Mouse (Mus musculus) limb, embryonic 15.5 days (tissue): ENCODE measurements around the gene Itpkb. TPM values are rescaled to one million over a fixed set of nuclear protein-coding genes. Genes with fewer than 3 reads are reported as not detected.

ENCODE experiments used
- ATAC-seq: fragments of 200-750 bp; cut with Nextera tagmentation; 2 replicates; pipeline ENCODE4 v1.8.0; 2017; ENCODE audit warnings: low read depth, moderate TSS enrichment; ENCODE audit not compliant: insufficient number of reproducible peaks, low FRiP score, low TSS enrichment
- H3K27ac ChIP-seq: fragments of 300-500 bp; sonication (generic); 2 replicates; pipeline ENCODE4 v1.5.1; 2015; ENCODE audit warnings: moderate library complexity, mild to moderate bottlenecking, inconsistent platforms
- H3K27me3 ChIP-seq: fragments of 300-500 bp; sonication (generic); 2 replicates; pipeline ENCODE4 v1.6.1; 2015; ENCODE audit warnings: inconsistent platforms
- H3K36me3 ChIP-seq: fragments of 300-500 bp; sonication (generic); 2 replicates; pipeline ENCODE4 v1.6.1; 2015; ENCODE audit warnings: inconsistent platforms
- H3K4me1 ChIP-seq: fragments of 300-500 bp; sonication (generic); 2 replicates; pipeline ENCODE4 v1.6.1; 2015; ENCODE audit warnings: inconsistent platforms
- H3K4me2 ChIP-seq: fragments of 300-500 bp; sonication (generic); 2 replicates; pipeline ENCODE4 v1.6.1; 2015; ENCODE audit warnings: mild to moderate bottlenecking, inconsistent platforms
- H3K4me3 ChIP-seq: fragments of 300-500 bp; sonication (generic); 2 replicates; pipeline ENCODE4 v1.5.1; 2015; ENCODE audit warnings: mild to moderate bottlenecking, inconsistent platforms
- H3K9ac ChIP-seq: fragments of 300-500 bp; sonication (generic); 2 replicates; pipeline ENCODE4 v1.6.1; 2015; ENCODE audit warnings: inconsistent platforms
- H3K9me3 ChIP-seq: fragments of 300-500 bp; sonication (generic); 2 replicates; pipeline ENCODE4 v1.6.1; 2016; ENCODE audit warnings: inconsistent platforms
- WGBS: fragments of 180-500 bp; shearing (Covaris S2); methylation state at CpG from one replicate; pipeline ENCODE4 v1.1.7; 2015; 5-methylcytosine and 5-hydroxymethylcytosine counted together
- polyA plus RNA-seq: library from polyadenylated mRNA; unstranded; fragments of >200 nt; fragmentation: Nextera tagmentation; extraction: Ambion mirVana; gene quantifications from 2 replicates; pipeline ENCODE4 v1.2.1, GENCODE M21; 2015

Itpkb gene
- polyA plus RNA-seq, result 12.7 and 15.1 TPM in 2 replicates

DNA sequence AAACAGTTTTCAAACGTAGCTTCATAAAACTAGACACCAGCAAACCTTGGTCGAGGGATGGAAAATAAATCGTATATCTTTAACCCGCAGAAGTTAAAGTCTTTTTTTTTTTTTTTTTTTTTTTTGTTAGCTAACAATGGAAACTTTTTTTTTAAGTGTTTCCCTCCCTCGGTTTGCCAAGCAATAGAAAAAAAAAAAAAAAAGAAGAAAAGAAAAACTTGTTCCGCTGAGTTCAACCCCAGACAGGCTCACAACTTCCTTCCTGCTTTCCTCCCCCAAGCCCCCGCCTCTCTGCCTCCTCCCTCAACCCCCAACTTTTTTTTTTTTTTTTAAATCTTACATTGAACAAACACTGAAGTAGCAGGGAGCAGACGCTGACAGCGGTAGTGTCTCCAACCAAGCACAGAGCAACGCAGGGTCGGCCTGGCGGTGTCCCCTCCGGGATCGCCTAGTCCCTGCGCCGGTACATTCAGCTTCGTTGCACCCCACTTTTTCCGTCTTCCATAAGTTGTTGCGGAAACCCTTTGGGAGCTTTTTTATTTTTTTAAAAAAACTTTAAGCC, at the start of gene Itpkb:
Itpkb (plus strand) TSS at position 341 of the 562 bp plus-strand sequence.
- Histone ChIP-seq H3K9me3 (no peaks in the 10 kb centered on the region), H3K36me3 (peaks cover 13% of the 10 kb centered on the region), H3K9ac (peak within 1 kb of the TSS; percentile 79), H3K4me1 (peaks cover 59% of the 10 kb centered on the region), H3K27me3 (no peaks in the 10 kb centered on the region), H3K4me2 (peak within 1 kb of the TSS; percentile 76), H3K4me3 (peak within 1 kb of the TSS; percentile 76), H3K27ac (peak within 1 kb of the TSS; percentile 94)
- peak; percentile 59; the same call in 1 of the 2 replicates for ATAC-seq
- WGBS, result under 1% methylated on average over 19 of the region's 19 CpGs

DNA sequence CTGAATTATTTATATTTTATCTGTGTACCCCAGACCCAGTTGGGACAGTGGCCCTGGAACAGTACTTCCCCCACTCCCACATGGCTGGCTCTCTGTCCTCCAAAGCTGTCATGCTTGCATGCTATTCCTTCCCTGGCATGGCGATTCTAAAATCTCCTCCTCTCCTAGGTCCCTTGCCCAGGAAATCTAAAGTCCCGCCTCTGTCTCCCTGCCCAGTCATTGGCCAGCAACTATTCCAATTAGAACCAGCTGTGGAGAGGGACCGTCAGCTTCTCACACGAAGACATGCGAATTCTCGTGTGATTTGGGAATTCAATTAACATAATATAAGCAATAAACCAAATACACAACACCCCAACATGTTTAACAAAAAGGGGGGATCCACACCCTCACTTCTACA, 47.7 kb upstream of the Itpkb start:
- 29% methylated on average over 6 of the region's 6 CpGs for WGBS
- no peak for ATAC-seq
- Histone ChIP-seq H3K36me3 (no peaks in the 10 kb centered on the region), H3K27ac (no peak overlapping the region), H3K4me3 (no peak overlapping the region), H3K4me1 (peaks cover 44% of the 10 kb centered on the region), H3K27me3 (no peaks in the 10 kb centered on the region), H3K9ac (no peak overlapping the region), H3K4me2 (no peak overlapping the region), H3K9me3 (no peaks in the 10 kb centered on the region)

DNA sequence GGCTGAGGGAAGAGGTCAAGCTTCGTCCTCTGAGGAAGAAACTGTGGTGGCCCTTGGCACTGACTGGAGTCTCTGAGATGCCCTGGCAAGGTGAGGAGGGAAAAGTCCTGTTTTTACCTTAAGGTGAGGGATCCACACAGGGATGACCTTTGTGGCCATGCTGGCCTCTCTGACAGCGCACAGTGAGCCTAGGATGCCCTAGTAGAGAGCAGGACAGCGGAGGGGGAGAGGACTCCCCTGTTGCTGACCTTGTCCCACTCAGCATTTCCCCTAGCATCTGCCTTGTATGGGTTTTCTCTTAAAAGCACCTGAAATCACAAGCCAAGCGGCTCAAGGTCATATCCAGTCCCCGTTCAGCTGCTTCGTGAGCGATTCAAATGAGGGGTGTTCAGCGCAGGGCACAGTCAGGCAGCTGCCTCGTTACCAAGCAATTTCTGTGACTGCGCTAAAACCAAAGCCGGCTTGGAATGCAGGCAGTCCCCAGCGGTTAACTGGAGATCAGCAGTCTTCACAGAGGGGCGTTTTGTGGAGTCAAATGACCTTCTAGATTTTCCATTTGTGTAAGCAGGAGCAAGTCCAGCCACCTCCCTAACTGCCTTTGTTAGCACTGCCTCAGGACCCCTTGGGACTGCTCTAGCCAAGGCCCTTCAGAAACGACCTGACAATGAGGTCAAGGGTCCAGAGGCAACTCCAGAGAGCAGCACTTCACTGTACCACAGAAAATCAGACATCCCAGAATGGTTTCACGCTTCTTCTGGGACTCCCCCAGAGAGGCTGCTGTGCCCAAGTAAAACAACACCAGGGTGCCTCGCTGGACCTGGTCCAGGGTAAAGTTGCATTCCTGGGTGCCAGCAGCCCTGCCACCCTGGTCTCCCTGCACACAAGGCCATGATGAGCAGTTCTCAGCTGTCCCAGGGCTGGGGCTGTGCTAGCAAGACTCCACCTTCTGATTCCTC, 46.2 kb upstream of the Itpkb start:
- Histone ChIP-seq H3K4me2 (no peak overlapping the region), H3K27me3 (no peaks in the 10 kb centered on the region), H3K27ac (no peak overlapping the region), H3K36me3 (no peaks in the 10 kb centered on the region), H3K9me3 (no peaks in the 10 kb centered on the region), H3K4me3 (no peak overlapping the region), H3K4me1 (peaks cover 47% of the 10 kb centered on the region), H3K9ac (no peak overlapping the region)
- ATAC-seq, result peak; percentile 42; the same call in 1 of the 2 replicates
- 26% methylated on average over 16 of the region's 16 CpGs for WGBS

DNA sequence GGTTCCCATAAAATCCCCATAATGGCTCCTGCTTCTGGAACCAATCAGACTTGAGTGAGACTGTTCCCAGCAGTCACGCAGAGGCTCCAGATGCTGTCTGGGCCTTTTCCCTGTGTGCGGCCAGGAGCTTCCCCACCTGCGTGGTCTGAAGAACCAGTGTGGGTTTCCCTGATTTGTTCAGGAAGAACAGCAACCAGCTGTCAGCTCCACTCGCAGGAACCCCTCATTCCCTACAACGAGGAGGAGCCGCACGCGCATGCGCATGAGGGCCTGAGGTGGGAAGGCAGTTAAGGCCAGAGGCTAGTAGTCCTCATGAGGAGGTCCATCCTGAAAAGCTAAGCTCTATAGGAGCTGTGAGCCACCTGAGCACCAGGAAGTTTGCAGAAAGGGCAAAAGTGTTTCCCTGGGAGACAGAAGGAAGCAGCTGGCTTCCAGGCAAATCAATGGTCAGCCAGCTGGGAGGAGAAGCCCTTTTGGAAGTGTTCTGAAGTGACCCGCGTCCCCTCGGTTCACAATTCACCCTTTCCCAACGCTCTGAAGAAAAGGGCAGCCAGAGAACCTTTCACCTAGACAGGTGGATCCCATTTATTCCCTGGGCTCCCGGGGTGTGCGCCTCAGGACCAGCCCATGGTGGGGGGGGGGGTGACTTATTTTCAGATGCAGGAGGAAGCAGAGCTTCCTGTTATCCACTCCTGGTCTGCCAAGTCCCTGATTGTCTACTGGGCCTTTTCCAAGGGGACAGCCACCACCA, 44.0 kb upstream of the Itpkb start:
- Histone ChIP-seq H3K4me3 (0 out of 2 replicates have a peak overlapping the region, but pooled peaks have one; percentile 7), H3K27me3 (no peaks in the 10 kb centered on the region), H3K27ac (peak overlapping the region; percentile 63), H3K9ac (no peak overlapping the region), H3K36me3 (no peaks in the 10 kb centered on the region), H3K4me2 (peak overlapping the region; percentile 30), H3K9me3 (no peaks in the 10 kb centered on the region), H3K4me1 (peaks cover 42% of the 10 kb centered on the region)
- ATAC-seq, result no peak
- whole genome bisulfite sequencing, result 31% methylated on average over 15 of the region's 15 CpGs

DNA sequence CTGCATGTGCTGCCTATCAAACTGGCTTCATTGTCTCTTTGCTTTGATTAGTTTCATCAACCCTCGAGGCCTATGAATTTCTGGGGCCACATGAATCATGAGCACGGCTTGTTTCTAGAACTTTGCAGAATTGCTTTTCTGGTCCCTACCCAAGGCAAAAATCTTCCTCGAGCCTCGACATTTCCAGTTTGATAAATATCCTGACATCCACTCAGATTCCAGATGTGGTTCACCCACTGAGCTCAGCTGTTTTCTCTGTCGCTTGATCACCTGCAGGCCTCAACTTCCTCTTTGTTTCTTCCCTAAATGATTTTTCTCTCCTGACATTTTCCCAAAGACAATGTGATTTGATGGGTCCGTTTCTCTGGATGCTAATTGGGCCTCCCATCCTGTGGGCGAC, 42.1 kb upstream of the Itpkb start:
- peaks cover 38% of the 10 kb centered on the region for H3K4me1 ChIP-seq
- H3K36me3 ChIP-seq, result no peaks in the 10 kb centered on the region
- H3K4me3 ChIP-seq, result no peak overlapping the region
- H3K9ac ChIP-seq, result no peak overlapping the region
- no peak for ATAC-seq
- H3K9me3 ChIP-seq, result no peaks in the 10 kb centered on the region
- no peak overlapping the region for H3K4me2 ChIP-seq
- WGBS, result 64% methylated on average over 7 of the region's 7 CpGs
- no peak overlapping the region for H3K27ac ChIP-seq
- H3K27me3 ChIP-seq, result no peaks in the 10 kb centered on the region

DNA sequence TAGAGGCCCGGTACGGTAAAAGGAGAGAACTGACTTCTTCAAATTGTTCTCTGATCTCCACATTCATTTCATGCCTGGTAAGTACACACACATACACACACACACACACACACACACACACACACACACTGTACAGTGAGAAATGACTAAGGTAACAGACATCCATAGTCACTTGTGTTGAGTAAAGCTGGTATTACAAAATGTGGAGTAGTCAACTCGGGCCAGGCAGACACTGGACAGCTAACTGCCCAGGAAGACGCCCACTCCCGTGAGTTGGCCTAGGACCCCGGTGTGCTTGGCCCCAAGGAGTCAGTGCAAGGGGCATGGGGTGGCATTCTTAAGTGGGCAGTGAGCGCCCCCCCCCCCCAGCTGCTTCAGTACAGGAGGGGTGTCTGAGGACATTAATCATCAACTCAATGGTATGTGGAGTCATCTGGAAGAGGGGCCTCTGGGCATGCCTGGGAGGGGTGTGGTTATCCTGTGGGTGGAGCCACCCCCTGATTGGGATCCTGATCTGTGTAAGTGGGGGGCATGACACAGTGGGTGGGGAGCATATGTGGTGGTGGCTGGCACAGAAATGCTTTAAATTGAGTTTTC, 41.3 kb upstream of the Itpkb start:
- Histone ChIP-seq H3K4me1 (peaks cover 33% of the 10 kb centered on the region), H3K27ac (no peak overlapping the region), H3K4me3 (no peak overlapping the region), H3K36me3 (no peaks in the 10 kb centered on the region), H3K9ac (no peak overlapping the region), H3K4me2 (no peak overlapping the region), H3K27me3 (no peaks in the 10 kb centered on the region), H3K9me3 (no peaks in the 10 kb centered on the region)
- no peak for ATAC-seq
- WGBS, result 80% methylated on average over 7 of the region's 7 CpGs

DNA sequence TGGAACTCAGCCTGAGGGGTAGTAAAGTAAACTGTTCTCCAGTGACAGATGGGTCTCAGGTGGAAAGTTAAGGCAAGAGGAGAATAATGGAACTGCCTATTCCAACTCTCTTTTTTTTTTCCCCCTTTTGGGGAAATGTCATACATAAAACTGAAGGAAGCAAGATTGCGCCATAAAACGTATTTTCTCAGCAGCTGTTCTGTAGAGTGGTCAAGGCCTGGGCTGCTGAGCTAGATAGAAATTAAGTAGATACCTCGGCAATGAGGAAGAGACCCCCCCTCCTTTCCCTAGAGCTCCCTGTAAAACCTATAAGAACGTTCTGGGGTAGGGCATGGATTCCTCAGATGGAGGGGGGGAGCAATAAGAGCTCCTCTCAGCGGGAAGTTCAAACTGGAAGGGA, 40.5 kb upstream of the Itpkb start:
- Histone ChIP-seq H3K4me2 (no peak overlapping the region), H3K9ac (no peak overlapping the region), H3K27ac (no peak overlapping the region), H3K9me3 (no peaks in the 10 kb centered on the region), H3K4me3 (no peak overlapping the region), H3K27me3 (no peaks in the 10 kb centered on the region), H3K4me1 (peaks cover 25% of the 10 kb centered on the region), H3K36me3 (no peaks in the 10 kb centered on the region)
- no peak for ATAC-seq
- 61% methylated on average over 5 of the region's 5 CpGs for WGBS

DNA sequence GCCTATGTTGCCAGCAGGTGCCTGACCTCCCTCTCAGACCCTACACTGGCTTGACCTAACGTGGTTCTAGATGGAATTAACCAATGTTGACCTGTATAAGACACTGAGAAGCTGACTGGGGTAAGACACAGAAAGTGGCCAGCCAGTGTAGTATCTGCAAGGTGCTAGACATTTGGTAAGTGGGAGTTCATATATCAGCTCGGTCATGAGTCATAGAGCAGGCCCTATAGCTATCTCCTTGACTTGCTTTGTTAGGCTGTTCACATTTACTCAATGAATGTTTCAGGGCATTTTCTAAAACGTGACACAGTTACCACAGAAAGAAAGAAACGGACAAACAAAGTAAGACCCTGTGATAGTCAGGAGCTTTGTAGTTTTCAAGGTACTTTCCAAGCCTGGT, 39.9 kb upstream of the Itpkb start:
- no peak for ATAC-seq
- Histone ChIP-seq H3K4me1 (peaks cover 22% of the 10 kb centered on the region), H3K9ac (no peak overlapping the region), H3K27me3 (no peaks in the 10 kb centered on the region), H3K4me3 (no peak overlapping the region), H3K36me3 (no peaks in the 10 kb centered on the region), H3K4me2 (no peak overlapping the region), H3K27ac (no peak overlapping the region), H3K9me3 (no peaks in the 10 kb centered on the region)
- 83% methylated on average over 4 of the region's 4 CpGs for WGBS

DNA sequence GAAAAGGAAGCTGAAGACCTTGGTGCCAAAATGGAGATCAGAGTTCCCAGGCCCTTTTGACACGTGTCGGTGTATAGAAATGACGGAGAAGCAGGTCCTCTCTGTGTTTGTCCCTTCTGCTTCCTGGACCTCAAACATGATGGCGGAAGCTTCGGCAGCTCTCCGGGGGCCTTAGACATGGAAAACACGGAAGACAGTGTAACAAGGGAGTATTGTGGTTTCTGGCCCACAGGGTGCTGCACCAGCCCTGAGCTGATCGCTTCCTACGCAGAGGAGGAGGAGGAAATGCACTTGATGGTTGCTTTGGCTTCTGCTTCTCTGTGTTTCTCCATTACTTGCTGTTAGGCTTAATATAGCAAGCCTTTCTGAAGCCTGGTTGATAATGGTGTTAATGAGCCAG, 34.2 kb upstream of the Itpkb start:
- Histone ChIP-seq H3K27ac (no peak overlapping the region), H3K9me3 (no peaks in the 10 kb centered on the region), H3K4me1 (no peaks in the 10 kb centered on the region), H3K4me3 (no peak overlapping the region), H3K27me3 (no peaks in the 10 kb centered on the region), H3K9ac (no peak overlapping the region), H3K4me2 (no peak overlapping the region), H3K36me3 (no peaks in the 10 kb centered on the region)
- no peak for ATAC-seq
- 85% methylated on average over 9 of the region's 9 CpGs for WGBS

DNA sequence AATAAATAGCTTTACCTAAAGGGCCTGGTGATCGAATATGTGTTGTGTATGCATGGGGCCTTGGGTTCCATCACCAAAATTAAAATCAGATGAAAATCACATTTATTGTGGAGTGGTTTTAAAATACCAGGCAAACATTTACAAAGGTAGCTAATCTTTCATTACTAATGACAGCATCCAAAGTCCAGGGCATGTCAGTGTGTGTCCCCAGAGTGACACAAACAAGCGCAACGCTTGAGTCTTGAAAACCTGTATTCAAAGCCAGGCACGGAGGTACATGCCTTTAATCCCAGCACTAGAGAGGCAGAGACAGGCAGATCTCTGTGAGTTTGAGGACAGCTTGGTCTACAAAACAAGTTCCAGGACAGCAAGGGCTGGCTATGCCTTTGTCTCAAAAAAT, 30.6 kb upstream of the Itpkb start:
- ATAC-seq, result no peak
- 83% methylated on average over 4 of the region's 4 CpGs for WGBS
- Histone ChIP-seq H3K36me3 (no peaks in the 10 kb centered on the region), H3K27me3 (no peaks in the 10 kb centered on the region), H3K4me3 (no peak overlapping the region), H3K27ac (no peak overlapping the region), H3K9ac (no peak overlapping the region), H3K9me3 (no peaks in the 10 kb centered on the region), H3K4me2 (no peak overlapping the region), H3K4me1 (0 out of 2 replicates have a peak, but pooled peaks cover 5% of the 10 kb centered on the region)

DNA sequence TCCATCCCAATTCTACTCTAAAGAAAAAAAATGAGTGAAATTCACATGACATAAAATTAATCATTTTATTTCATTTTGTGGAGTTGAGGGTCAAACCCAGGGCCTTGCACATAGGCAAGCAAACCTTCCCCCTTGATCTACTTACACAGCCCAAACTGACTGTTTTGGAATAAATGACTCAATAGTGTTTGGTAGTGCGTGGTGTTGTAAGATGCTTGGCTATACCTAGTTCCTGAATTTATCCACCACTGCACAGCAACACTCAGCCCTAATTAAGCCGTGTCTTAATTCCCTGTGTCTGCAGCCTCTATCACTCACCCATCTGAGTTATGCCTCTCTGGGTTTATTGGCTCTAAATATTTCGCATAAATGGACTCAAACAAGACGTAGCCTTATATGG, 30.0 kb upstream of the Itpkb start:
- H3K27me3 ChIP-seq, result no peaks in the 10 kb centered on the region
- no peak overlapping the region for H3K4me3 ChIP-seq
- WGBS, result 75% methylated on average over 4 of the region's 4 CpGs
- H3K4me1 ChIP-seq, result 0 out of 2 replicates have a peak, but pooled peaks cover 5% of the 10 kb centered on the region
- no peak overlapping the region for H3K9ac ChIP-seq
- no peak overlapping the region for H3K27ac ChIP-seq
- no peak overlapping the region for H3K4me2 ChIP-seq
- no peaks in the 10 kb centered on the region for H3K9me3 ChIP-seq
- no peaks in the 10 kb centered on the region for H3K36me3 ChIP-seq
- ATAC-seq, result no peak
